Mouse (Mus musculus) brain, embryonic 14.5 days (tissue): Measurements from ENCODE around the gene Dpp6. TPM values are rescaled to one million over a fixed set of nuclear protein-coding genes. Genes with fewer than 3 reads are reported as not detected.

ENCODE experiments used
- DNase-seq: peaks from one replicate; pipeline ENCODE4 v3.0.0-alpha.2; 2011; ENCODE audit warnings: low read depth
- CTCF ChIP-seq: fragments of 200-500 bp; IDR thresholded peaks from 2 replicates; pipeline ENCODE4 v1.5.1; 2012; ENCODE audit warnings: inconsistent platforms, mild to moderate bottlenecking, moderate library complexity, borderline replicate concordance; ENCODE audit not compliant: insufficient read depth, insufficient read length; ENCODE audit errors: extremely low read depth
- POLR2A ChIP-seq: fragments of 200-500 bp; IDR thresholded peaks from 2 replicates; pipeline ENCODE4 v1.6.1; 2012; ENCODE audit warnings: mild to moderate bottlenecking, inconsistent platforms, borderline replicate concordance; ENCODE audit not compliant: poor library complexity, insufficient read depth, insufficient read length, severe bottlenecking; ENCODE audit errors: extremely low read depth
- polyA plus RNA-seq: library from polyadenylated mRNA; depleted of rRNA; stranded (reverse); fragments of >200 nt; gene quantifications from 2 replicates; pipeline ENCODE4 v1.2.3, GENCODE M21; 2012

The Dpp6 gene
- polyA plus RNA-seq, 1 experiment: 84.1 TPM

DNA sequence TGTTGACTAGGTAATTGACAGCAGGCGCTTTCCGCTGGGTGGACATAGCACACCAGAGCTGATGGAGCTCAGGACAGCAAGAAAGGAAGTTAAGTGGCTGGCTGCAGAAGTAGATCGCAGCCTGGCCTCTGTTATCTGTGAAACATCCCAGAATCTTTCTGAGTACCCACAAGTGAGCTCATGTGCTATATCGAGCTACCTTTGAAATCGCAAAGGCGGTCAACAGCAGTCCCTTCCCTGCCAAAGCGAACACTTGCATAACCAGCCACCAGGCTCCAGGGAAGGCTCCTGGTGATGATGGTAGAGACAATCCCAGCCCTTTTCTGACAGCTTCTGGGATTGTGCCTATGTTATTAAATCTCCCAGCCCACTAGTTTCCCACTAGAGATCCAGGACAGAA lies 186.5 kb downstream of the Dpp6 start:
- TF ChIP-seq CTCF (no peak), POLR2A (no peak)
- no peak for DNase-seq

- TF ChIP-seq POLR2A: no peak
- TF ChIP-seq CTCF: no peak
- no peak for DNase-seq
Measured at GRCm38 (mm10) chr5:27009157-27009556, 192.2 kb downstream of the Dpp6 start.

GRCm38 (mm10) chr5:27010582-27010981 lies 193.6 kb downstream of the Dpp6 start:
- TF ChIP-seq POLR2A (no peak), CTCF (no peak)
- DNase-seq: no peak

DNA sequence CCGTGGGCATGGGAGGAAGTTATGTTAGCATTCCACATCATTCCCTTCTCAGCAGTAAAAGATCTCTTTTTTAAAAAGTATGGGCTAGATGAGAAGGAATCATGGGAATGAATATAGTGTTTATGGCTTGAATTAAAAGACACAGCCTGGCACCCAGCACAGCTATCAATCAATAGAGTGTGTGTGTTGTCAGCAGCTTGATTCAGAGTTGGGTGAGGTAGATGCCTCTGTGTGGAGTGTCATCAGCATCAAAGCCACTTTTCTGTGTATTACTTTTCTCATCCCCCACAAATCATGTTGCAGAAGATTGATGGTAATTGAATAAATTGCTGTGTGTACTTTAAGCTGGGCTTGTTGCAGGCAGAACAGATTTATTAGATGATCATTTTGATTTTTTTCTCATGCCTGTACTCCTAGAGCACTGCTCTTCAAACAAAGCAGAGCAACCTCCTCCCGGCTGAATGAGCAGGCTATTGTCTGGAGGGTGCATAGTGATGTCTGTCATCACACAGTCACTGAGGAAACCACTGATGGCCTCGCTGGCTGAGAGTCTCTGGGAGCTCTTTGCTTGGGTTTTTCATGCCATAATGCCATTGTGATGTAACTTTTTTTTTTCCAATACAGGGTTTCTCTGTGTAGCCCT lies 201.4 kb downstream of the Dpp6 start:
- DNase-seq: peak; percentile 35
- TF ChIP-seq POLR2A: no peak
- TF ChIP-seq CTCF: no peak

GRCm38 (mm10) chr5:27028611-27029010 lies 211.6 kb downstream of the Dpp6 start:
- TF ChIP-seq CTCF: no peak
- no peak for TF ChIP-seq POLR2A
- no peak for DNase-seq

GRCm38 (mm10) chr5:27029784-27030183 lies 212.8 kb downstream of the Dpp6 start:
- no peak for TF ChIP-seq POLR2A
- TF ChIP-seq CTCF: peak; percentile 62; the same call in 1 of the 2 replicates
- peak; percentile 65 for DNase-seq

GRCm38 (mm10) chr5:27034858-27035257 lies 217.9 kb downstream of the Dpp6 start:
- TF ChIP-seq POLR2A (no peak), CTCF (no peak)
- DNase-seq: no peak

GRCm38 (mm10) chr5:27035291-27035690 lies 218.3 kb downstream of the Dpp6 start:
- DNase-seq: no peak

DNA sequence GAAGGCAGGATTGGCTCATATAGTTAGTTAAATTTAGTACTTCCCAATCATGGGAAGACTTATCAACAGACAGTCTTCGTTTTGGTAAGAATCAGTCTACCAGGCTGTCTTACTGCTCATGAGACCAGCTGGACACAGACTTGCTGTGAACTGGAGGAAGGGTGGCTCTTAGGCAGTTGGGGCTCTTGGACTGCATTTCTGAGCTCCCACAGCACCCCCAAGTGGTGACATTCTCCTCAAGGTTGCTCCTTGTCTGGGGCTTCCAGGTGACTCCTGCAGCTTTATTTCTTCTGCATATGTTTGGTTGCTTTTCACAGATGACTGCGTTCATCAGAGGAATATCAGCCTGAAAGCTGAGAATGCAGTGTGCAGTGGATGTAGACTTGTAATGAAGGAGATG lies 218.9 kb downstream of the Dpp6 start:
- peak; percentile 73 for DNase-seq
- TF ChIP-seq CTCF: peak; percentile 61
- TF ChIP-seq POLR2A: no peak

More at GRCm38 (mm10) chr5:27035291-27035690, 218.3 kb downstream of the Dpp6 start:
- TF ChIP-seq CTCF (no peak), POLR2A (no peak)

DNA sequence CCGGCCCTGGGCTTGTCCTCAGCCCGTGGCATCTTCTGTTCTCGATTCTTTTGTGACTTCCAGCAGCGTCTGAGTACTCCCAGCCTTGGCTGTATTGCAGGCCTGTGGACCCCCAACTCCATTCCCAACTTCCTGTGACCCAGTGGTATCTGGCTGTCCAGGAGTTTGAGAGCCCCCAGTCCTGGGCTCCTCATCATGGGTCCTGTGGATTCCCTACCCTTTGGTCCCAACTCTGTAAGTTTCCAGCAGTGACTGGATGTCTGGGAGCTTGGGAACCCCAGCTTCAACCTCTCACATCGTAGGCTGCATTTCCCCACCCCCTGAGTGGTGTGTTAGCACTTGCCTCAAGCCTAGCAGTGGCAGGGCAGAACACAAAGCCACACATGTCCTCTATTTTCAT lies 220.8 kb downstream of the Dpp6 start:
- no peak for TF ChIP-seq CTCF
- TF ChIP-seq POLR2A: no peak
- DNase-seq: no peak

- DNase-seq: peak; percentile 88
- TF ChIP-seq CTCF (peak; percentile 82), POLR2A (no peak)
Measured at GRCm38 (mm10) chr5:27048167-27048566, 231.2 kb downstream of the Dpp6 start.

DNA sequence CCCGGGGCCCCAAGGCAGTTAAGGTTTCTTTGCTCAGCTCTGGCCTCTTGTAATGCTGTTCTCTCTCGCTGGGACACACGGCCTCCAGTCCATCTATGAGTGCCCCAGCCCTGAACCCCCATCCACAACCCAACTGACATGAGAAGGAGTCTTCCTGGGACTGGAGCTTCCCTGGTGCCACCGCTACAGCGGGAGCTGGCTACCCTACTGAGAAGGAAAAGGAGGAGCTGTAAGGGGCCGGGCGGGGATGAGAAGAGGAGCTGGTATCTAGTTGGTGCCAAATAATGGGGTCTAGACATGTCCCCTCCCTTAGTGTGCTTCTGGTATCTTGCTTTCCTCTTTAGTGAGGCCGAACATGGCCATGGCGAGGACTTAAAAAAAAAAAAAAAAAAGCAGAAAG lies 231.9 kb downstream of the Dpp6 start:
- DNase-seq: peak; percentile 51
- no peak for TF ChIP-seq CTCF
- TF ChIP-seq POLR2A: no peak

GRCm38 (mm10) chr5:27049341-27050091 lies 232.5 kb downstream of the Dpp6 start:
- TF ChIP-seq CTCF (no peak), POLR2A (no peak)
- DNase-seq: peak; percentile 60

GRCm38 (mm10) chr5:27051250-27051649 lies 234.2 kb downstream of the Dpp6 start:
- TF ChIP-seq POLR2A (no peak), CTCF (peak; percentile 27; the same call in 1 of the 2 replicates)
- DNase-seq: peak; percentile 78
